Mouse (Mus musculus): ENCODE data around the gene Nt5c2.

DNA sequence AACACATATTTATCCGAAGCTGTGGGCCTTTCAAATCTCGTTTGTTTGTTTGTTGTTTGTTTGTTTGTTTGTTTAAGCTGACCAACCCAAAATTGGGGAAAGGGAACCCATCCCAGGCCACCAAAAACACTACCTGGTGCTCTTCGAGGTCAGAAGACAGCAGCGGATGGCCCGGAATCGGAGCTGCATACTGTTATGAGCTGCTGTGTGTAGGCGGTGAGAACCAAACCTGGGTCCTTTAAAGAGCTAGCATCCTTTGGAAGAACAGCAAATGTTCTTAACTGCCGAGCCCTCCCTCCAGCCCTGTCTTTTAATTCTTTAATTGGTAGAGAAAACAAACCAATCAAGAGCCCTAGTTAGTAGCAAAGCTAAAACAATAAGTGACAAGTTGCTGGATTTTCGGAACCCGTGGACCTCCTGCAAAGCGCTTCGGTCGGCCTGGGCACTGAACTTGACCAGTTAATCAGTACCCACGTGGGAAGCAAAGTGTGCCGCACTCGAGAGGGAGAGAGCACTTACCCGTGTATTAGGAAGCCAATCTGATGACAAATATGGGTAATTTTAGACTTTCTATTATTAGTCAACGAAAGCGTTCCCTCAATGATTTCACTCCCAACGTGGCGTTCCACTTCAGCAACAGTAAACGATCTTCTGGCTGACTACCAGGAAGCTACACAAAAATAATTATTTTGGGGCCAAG, 45.5 kb downstream of the Nt5c2 start:
- no peak for TF ChIP-seq EP300 (IDR thresholded peaks at IDR 0.05; ENCODE audit: insufficient read depth, low read depth, low read length)
- TF ChIP-seq POLR2A (IDR thresholded peaks at IDR 0.05; ENCODE audit: insufficient read depth, low read length), result no peak
- no peak for TF ChIP-seq CTCF (IDR thresholded peaks at IDR 0.05; ENCODE audit: low read depth, low read length)

Measured in ES-Bruce4 (cell line).